In genomic region chr7:128690796-128691195, GRCm38 (mm10) we compare ENCODE assay signal across 8 mouse cellular contexts. TPM values are rescaled to one million over a fixed set of nuclear protein-coding genes. Genes with fewer than 3 reads are reported as not detected.
DNase-seq lines count a peak whose midpoint lies in the region.

No protein-coding gene starts in this region.

- peak; percentile 24 to 52 for DNase-seq in cerebellum, postnatal 36 days
- DNase-seq in frontal cortex, postnatal 36 days (ENCODE audit: low spot score in 2 of 2), result peak; percentile 72 to 92
- DNase-seq in left cerebral cortex, postnatal 14 days (ENCODE audit: low spot score in 2 of 2), result peak; percentile 87 to 90
- peak; percentile 25 for DNase-seq in retina, postnatal 7 days (ENCODE audit: low read depth, low spot score)
- no peak for DNase-seq in c-Kit-positive CD71-positive TER-119-positive erythroid progenitor cells, embryonic 14.5 days (ENCODE audit: low spot score)
- DNase-seq in adrenal gland, postnatal 36 days, result no peak
- no peak for DNase-seq in spleen, postnatal 14 days (ENCODE audit: low spot score in 2 of 2)
- no peak for DNase-seq in gastrocnemius, postnatal 25 days

- intact Hi-C loops in left cerebral cortex, postnatal 14 days (cut with DNase I), result loop anchor here (1.0 to 5.0 kb wide), 5 partner anchors 216 to 444 kb away; partner anchors contain the start of genes Tgfb1i1 and Tial1

RNA-seq across cellular contexts. Expression of gene Mcmbp, which starts 49.5 kb away (rescaled TPM):
- total RNA-seq in left cerebral cortex, postnatal 14 days (2021), result 10 to 100 TPM; 21.2 to 24.0 TPM
- 10 to 100 TPM; 33.9 to 37.2 TPM for total RNA-seq in adrenal gland, postnatal 36 days (2021)
- 10 to 100 TPM; 13.3 to 13.7 TPM for total RNA-seq in gastrocnemius, postnatal 25 days (2021)

RNA-seq across cellular contexts. Expression of gene Sec23ip, which starts 53.9 kb away (rescaled TPM):
- total RNA-seq in left cerebral cortex, postnatal 14 days (2021), result 10 to 100 TPM; 34.9 to 39.3 TPM
- total RNA-seq in adrenal gland, postnatal 36 days (2021), result 10 to 100 TPM; 42.4 to 44.0 TPM
- 10 to 100 TPM; 19.0 to 22.4 TPM for total RNA-seq in gastrocnemius, postnatal 25 days (2021)

Comparison
In these comparisons a context has a peak if more than half of its experiments do, and no peak if none do; other contexts are left out.
1. DNase-seq: peak in cerebellum, postnatal 36 days (2 of 2), frontal cortex, postnatal 36 days (2 of 2), left cerebral cortex, postnatal 14 days (2 of 2) and retina, postnatal 7 days (single experiment); none in c-Kit-positive CD71-positive TER-119-positive erythroid progenitor cells, embryonic 14.5 days (single experiment), adrenal gland, postnatal 36 days (0 of 2), spleen, postnatal 14 days (0 of 2) and gastrocnemius, postnatal 25 days (single experiment).